Mouse (Mus musculus) heart, embryonic 14.5 days (tissue): ENCODE measurements around the gene Rbp2. TPM values are rescaled to one million over a fixed set of nuclear protein-coding genes. Genes with fewer than 3 reads are reported as not detected.

Source experiments
- ATAC-seq: fragments of 200-750 bp; cut with Nextera tagmentation; 2 replicates; pipeline ENCODE4 v1.8.0; 2017; ENCODE audit warnings: low read depth, moderate TSS enrichment; ENCODE audit not compliant: insufficient number of reproducible peaks, insufficient read depth, low FRiP score
- H3K27ac ChIP-seq, 2 experiments: fragments of 200-500 bp in 1 of 2; fragments of 300-500 bp in 1 of 2; sonication (generic) in 1 of 2; replicated peaks in 1 of 2; 2 replicates each; pipeline ENCODE4 v1.5.1; 2012 to 2014; ENCODE audit warnings: low read depth in 2 of 2, low read length in 2 of 2, control low read depth in 1 of 2, mild to moderate bottlenecking in 1 of 2, mixed read lengths in 1 of 2; ENCODE audit not compliant: control insufficient read depth in 1 of 2, insufficient read depth in 1 of 2
- H3K27me3 ChIP-seq: fragments of 300-500 bp; sonication (generic); 2 replicates; pipeline ENCODE4 v1.6.1; 2014; ENCODE audit warnings: mild to moderate bottlenecking, low read length, control low read depth; ENCODE audit not compliant: control insufficient read depth, insufficient read depth
- H3K36me3 ChIP-seq: fragments of 300-500 bp; sonication (generic); 2 replicates; pipeline ENCODE4 v1.6.1; 2014; ENCODE audit warnings: mild to moderate bottlenecking, control low read depth, low read length, mixed read lengths; ENCODE audit not compliant: control insufficient read depth, insufficient read depth
- H3K4me1 ChIP-seq, 2 experiments: fragments of 200-500 bp in 1 of 2; fragments of 300-500 bp in 1 of 2; sonication (generic) in 1 of 2; 2 replicates each; pipeline ENCODE4 v1.6.1; 2012 to 2014; ENCODE audit warnings: low read length in 2 of 2, control low read depth in 1 of 2, mixed read lengths in 1 of 2; ENCODE audit not compliant: control insufficient read depth in 2 of 2, insufficient read depth in 2 of 2
- H3K4me2 ChIP-seq: fragments of 300-500 bp; sonication (generic); 2 replicates; pipeline ENCODE4 v1.6.1; 2014; ENCODE audit warnings: mild to moderate bottlenecking, low read length
- H3K4me3 ChIP-seq, 2 experiments: fragments of 200-500 bp in 1 of 2; fragments of 300-500 bp in 1 of 2; sonication (generic) in 1 of 2; 2 replicates each; pipeline ENCODE4 v1.5.1; 2012 to 2014; ENCODE audit warnings: low read length in 2 of 2, mild to moderate bottlenecking in 2 of 2, control low read depth in 1 of 2, low read depth in 1 of 2, moderate library complexity in 1 of 2; ENCODE audit not compliant: control insufficient read depth in 1 of 2, insufficient read depth in 1 of 2
- H3K9ac ChIP-seq: fragments of 300-500 bp; sonication (generic); 2 replicates; pipeline ENCODE4 v1.6.1; 2014; ENCODE audit warnings: mild to moderate bottlenecking, low read length
- H3K9me3 ChIP-seq: fragments of 300-500 bp; sonication (generic); 2 replicates; pipeline ENCODE4 v1.6.1; 2016; ENCODE audit warnings: low read length, control low read depth; ENCODE audit not compliant: control insufficient read depth
- WGBS: fragments of 180-500 bp; shearing (Covaris S2); extraction: QIAGEN DNeasy Blood & Tissue Kit; methylation state at CpG from one replicate; pipeline ENCODE4 v1.1.7; 2014; 5-methylcytosine and 5-hydroxymethylcytosine counted together
- polyA plus RNA-seq: library from polyadenylated mRNA; unstranded; fragments of >200 nt; fragmentation: Nextera tagmentation; extraction: Ambion mirVana; gene quantifications from 2 replicates; pipeline ENCODE4 v1.2.1, GENCODE M21; 2014

Gene Rbp2
- polyA plus RNA-seq, 1 experiment from 2014 or later: 0.35 TPM

DNA sequence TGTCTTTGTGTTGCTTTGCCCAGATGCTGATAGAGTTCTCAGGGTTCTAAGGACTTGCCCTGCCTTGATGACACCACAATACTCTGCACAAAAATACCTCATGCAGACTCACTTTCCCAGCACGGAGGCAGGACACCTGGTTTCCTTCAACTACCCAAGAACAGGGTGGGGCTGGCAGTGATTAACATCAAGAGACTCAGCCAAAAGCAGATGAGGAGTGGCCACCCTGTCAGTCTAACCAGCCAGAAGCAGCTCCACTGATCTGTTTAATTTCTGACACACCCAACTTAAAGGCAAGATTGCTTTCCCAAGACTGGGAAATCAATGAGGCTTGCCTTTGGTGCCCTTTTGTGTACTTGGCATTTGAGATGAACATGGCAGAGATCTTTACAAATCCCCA is 6.9 kb downstream of the Rbp2 start:
- Histone ChIP-seq H3K4me2 (no peak overlapping the region), H3K9ac (no peak overlapping the region), H3K27ac (no peak overlapping the region), H3K4me3 (no peak overlapping the region), H3K4me1 (peaks cover 0 to 6% of the 10 kb centered on the region in 2 experiments; a peak in 2 of 4 replicates), H3K9me3 (no peaks in the 10 kb centered on the region), H3K36me3 (no peaks in the 10 kb centered on the region), H3K27me3 (no peaks in the 10 kb centered on the region)
- no peak for ATAC-seq
- WGBS: 19% methylated on average over 1 of the region's 1 CpGs

DNA sequence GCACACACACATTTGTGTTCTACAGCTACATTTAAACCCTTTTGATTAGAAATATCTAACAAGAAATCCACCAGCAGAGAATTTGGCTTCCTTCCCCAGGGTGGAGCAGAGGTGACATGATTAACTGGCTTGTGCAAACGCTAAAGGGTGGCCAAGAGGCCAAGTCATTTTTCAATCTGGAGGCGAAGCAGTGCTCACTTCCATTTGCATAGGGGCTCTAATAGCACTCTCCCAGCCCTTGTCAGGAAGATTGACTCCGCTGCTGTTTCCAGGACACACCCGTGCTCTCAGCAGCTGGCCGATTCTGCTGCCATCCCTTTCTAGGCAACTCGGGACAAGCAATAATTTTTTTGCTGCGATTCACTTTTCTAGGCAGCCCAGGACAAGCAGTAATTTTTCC is 11.2 kb downstream of the Rbp2 start:
- no peak overlapping the region for H3K9ac ChIP-seq
- no peak overlapping the region for H3K4me3 ChIP-seq
- peaks cover 0 to 9% of the 10 kb centered on the region in 2 experiments; a peak in 2 of 4 replicates for H3K4me1 ChIP-seq
- H3K27ac ChIP-seq: no peak overlapping the region
- H3K4me2 ChIP-seq: no peak overlapping the region
- no peaks in the 10 kb centered on the region for H3K36me3 ChIP-seq
- no peaks in the 10 kb centered on the region for H3K27me3 ChIP-seq
- 39% methylated on average over 7 of the region's 7 CpGs for WGBS
- no peaks in the 10 kb centered on the region for H3K9me3 ChIP-seq
- no peak for ATAC-seq

DNA sequence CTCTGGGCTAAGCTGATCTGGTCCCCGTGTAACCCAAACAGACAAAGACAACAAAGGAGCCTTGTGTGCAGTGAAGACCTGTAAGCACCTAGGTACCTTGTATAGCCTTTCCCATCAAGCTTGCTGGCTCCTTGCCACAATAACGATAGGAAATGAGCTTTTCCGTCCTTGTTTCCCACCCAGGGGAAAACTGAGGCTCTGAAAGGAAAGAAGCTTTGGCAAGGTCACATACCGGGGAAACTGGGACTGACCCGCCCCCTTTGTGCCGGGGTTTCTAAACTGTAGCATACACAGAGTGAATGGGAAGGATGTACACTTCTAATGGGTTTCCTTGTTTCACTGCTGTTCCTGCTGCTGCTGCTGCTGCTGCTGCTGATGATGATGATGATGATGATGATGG is 12.1 kb downstream of the Rbp2 start:
- Histone ChIP-seq H3K4me1 (peaks cover 0 to 9% of the 10 kb centered on the region in 2 experiments; a peak in 2 of 4 replicates), H3K9ac (no peak overlapping the region), H3K4me2 (no peak overlapping the region), H3K27ac (no peak overlapping the region), H3K27me3 (no peaks in the 10 kb centered on the region), H3K4me3 (no peak overlapping the region), H3K9me3 (no peaks in the 10 kb centered on the region), H3K36me3 (no peaks in the 10 kb centered on the region)
- WGBS: 54% methylated on average over 6 of the region's 6 CpGs
- ATAC-seq: no peak

- H3K9ac ChIP-seq: no peak overlapping the region
- H3K27me3 ChIP-seq: no peaks in the 10 kb centered on the region
- H3K4me2 ChIP-seq: no peak overlapping the region
- no peak overlapping the region for H3K27ac ChIP-seq
- peaks cover 0 to 9% of the 10 kb centered on the region in 2 experiments; a peak in 2 of 4 replicates for H3K4me1 ChIP-seq
- no peak for ATAC-seq
- H3K9me3 ChIP-seq: no peaks in the 10 kb centered on the region
- no peak overlapping the region for H3K4me3 ChIP-seq
- WGBS: 77% methylated on average over 17 of the region's 17 CpGs
- no peaks in the 10 kb centered on the region for H3K36me3 ChIP-seq
Measured at GRCm38 (mm10) chr9:98498717-98499268, 12.9 kb downstream of the Rbp2 start.

GRCm38 (mm10) chr9:98499601-98500000 is 13.7 kb downstream of the Rbp2 start:
- peaks cover 0 to 9% of the 10 kb centered on the region in 2 experiments; a peak in 2 of 4 replicates for H3K4me1 ChIP-seq
- ATAC-seq: no peak
- H3K27ac ChIP-seq: no peak overlapping the region
- 74% methylated on average over 5 of the region's 5 CpGs for WGBS
- H3K4me3 ChIP-seq: no peak overlapping the region
- no peaks in the 10 kb centered on the region for H3K27me3 ChIP-seq
- no peak overlapping the region for H3K9ac ChIP-seq
- no peaks in the 10 kb centered on the region for H3K9me3 ChIP-seq
- H3K36me3 ChIP-seq: no peaks in the 10 kb centered on the region
- H3K4me2 ChIP-seq: no peak overlapping the region

DNA sequence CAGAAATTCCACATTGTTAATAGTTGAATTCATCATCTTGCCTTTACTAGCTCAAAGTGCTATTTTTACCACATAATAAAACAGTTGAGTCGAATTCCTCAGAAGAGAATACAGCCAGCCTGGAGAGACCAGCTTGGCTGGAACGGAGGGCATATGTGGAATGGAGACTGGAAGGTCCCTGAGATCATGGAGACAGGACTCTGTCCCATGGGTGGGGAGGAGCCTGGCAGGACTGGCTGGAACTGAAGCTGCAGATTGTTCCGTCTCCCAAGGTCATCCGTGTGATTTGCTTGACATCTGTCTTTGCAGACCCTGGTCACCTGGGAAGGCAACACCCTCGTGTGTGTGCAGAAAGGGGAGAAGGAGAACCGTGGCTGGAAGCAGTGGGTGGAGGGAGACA is 21.6 kb downstream of the Rbp2 start:
- H3K27ac ChIP-seq: no peak overlapping the region
- H3K27me3 ChIP-seq: no peaks in the 10 kb centered on the region
- no peak for ATAC-seq
- no peaks in the 10 kb centered on the region for H3K36me3 ChIP-seq
- no peak overlapping the region for H3K9ac ChIP-seq
- H3K4me2 ChIP-seq: no peak overlapping the region
- H3K9me3 ChIP-seq: no peaks in the 10 kb centered on the region
- no peak overlapping the region for H3K4me3 ChIP-seq
- WGBS: 63% methylated on average over 6 of the region's 6 CpGs
- H3K4me1 ChIP-seq: no peaks in the 10 kb centered on the region

DNA sequence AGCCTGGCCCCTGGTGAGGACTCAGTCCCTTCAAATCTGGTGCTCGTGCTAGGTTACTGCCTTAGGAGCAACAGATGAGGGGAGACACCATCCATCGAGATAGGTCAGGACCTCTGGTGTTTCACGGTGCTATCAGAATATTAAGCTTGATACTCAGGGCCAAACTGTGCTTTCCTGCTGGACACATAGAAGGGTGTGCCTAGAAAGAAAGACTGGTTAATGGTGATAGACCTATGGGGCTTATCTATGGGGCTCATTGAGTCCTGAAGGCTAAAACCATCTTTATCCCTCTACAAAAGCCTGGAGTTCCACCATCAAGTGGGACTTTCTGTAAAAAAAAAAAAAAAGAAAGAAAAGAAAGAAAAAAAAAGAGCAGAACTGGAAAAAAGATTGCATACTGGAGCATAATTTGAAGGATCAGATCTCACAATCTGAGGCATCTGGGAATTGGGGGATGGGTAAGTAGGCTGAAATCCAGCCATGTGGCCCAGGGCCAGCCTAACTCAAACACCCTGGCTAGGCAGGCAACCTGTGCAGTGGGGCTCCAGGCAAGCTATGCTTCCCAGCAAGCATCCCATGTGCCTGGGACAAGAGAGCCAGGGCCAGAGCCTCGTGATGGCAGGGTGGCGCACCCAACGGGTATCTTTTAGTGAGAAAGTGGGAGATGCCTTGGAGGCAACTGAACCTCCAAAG is 24.6 kb downstream of the Rbp2 start:
- H3K9me3 ChIP-seq: no peaks in the 10 kb centered on the region
- H3K27me3 ChIP-seq: no peaks in the 10 kb centered on the region
- no peaks in the 10 kb centered on the region for H3K36me3 ChIP-seq
- H3K4me3 ChIP-seq: no peak overlapping the region
- H3K9ac ChIP-seq: no peak overlapping the region
- ATAC-seq: no peak
- no peaks in the 10 kb centered on the region for H3K4me1 ChIP-seq
- 81% methylated on average over 6 of the region's 6 CpGs for WGBS
- no peak overlapping the region for H3K4me2 ChIP-seq
- H3K27ac ChIP-seq: no peak overlapping the region

GRCm38 (mm10) chr9:98523872-98524271 is 38.0 kb downstream of the Rbp2 start:
- Histone ChIP-seq H3K9ac (no peak overlapping the region), H3K27ac (no peak overlapping the region), H3K27me3 (no peaks in the 10 kb centered on the region), H3K4me2 (no peak overlapping the region), H3K4me1 (no peaks in the 10 kb centered on the region; a peak in 1 of 4 replicates), H3K36me3 (no peaks in the 10 kb centered on the region), H3K4me3 (no peak overlapping the region), H3K9me3 (no peaks in the 10 kb centered on the region)
- 46% methylated on average over 2 of the region's 2 CpGs for whole genome bisulfite sequencing
- no peak for ATAC-seq
